Mouse (Mus musculus) induced T-regulatory cell, adult 2 months (primary cell): ENCODE data around the gene Cyp4a12a.
A peak's percentile ranks its signal among the peaks of the same experiment; 100 is the strongest.
"Not testable (repeated sequence)": the region's sequence is repeated elsewhere in the genome, so short reads cannot be mapped to it uniquely, and the experiment has no call there.

Experiments
- DNase-seq: peaks from one replicate; pipeline ENCODE4 v3.0.0-alpha.2; 2012; ENCODE audit warnings: low read depth

The Cyp4a12a gene

GRCm38 (mm10) chr4:115298746-115299145, at the start of gene Cyp4a12a:
Gene Cyp4a12a, plus strand, starts transcription at chr4:115299046.
- DNase-seq = not testable (repeated sequence)

GRCm38 (mm10) chr4:115264687-115265569, 33.9 kb upstream of the Cyp4a12a start:
- DNase-seq = not testable (repeated sequence)

GRCm38 (mm10) chr4:115278215-115278982, 20.4 kb upstream of the Cyp4a12a start:
- not testable (repeated sequence) for DNase-seq

GRCm38 (mm10) chr4:115280342-115280741, 18.5 kb upstream of the Cyp4a12a start:
- peak; percentile 18 for DNase-seq

GRCm38 (mm10) chr4:115280779-115281178, 18.1 kb upstream of the Cyp4a12a start:
- DNase-seq = peak; percentile 15

- peak; percentile 51 for DNase-seq
Observed at GRCm38 (mm10) chr4:115281231-115281767, 17.5 kb upstream of the Cyp4a12a start.

GRCm38 (mm10) chr4:115325722-115326121, 26.9 kb downstream of the Cyp4a12a start:
- not testable (repeated sequence) for DNase-seq

GRCm38 (mm10) chr4:115365624-115366023, 66.8 kb downstream of the Cyp4a12a start:
- DNase-seq = not testable (repeated sequence)

- DNase-seq = not testable (repeated sequence)
Observed at GRCm38 (mm10) chr4:115368067-115368466, 69.2 kb downstream of the Cyp4a12a start.
